Mouse (Mus musculus) lung, adult 2 months (tissue): ENCODE results near the gene Nacc1.

Experiments used
- CTCF ChIP-seq: fragments of 200-500 bp; IDR thresholded peaks from 2 replicates; pipeline ENCODE4 v1.5.1; 2011; ENCODE audit warnings: mild to moderate bottlenecking, low read length, control low read depth; ENCODE audit not compliant: insufficient read depth
- POLR2A ChIP-seq: fragments of 200-500 bp; IDR thresholded peaks from 2 replicates; pipeline ENCODE4 v1.6.1; 2011; ENCODE audit warnings: low read depth, mild to moderate bottlenecking, control low read depth, low read length, borderline replicate concordance; ENCODE audit errors: extremely low read depth

DNA sequence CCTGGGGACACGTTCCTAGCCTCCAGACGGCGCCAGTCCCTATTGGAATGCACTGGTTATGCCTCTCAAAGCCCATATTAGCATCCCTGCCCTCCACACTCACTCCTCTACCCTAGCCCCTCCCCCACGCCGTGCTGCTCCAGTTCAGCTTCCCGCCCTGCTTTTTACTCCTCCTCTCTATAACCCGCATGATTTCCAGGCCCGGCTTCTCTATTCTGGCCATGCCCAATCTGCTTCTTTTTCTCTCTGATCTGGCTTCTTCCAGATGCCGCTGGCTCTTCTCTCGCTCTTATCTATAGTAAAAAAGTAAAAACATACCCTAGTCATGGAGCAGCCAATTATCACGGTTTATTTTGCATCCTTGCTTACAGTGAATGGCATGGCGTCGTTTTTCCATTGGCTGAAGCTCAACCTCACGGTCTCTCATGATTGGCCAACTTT, 40.2 kb downstream of the Nacc1 start:
- TF ChIP-seq CTCF (0 out of 2 replicates have a peak, but pooled peaks have one; percentile 12), POLR2A (no peak)
